Mouse (Mus musculus): Measurements from ENCODE around the gene Inka2. TPM values are rescaled to one million over a fixed set of nuclear protein-coding genes. Genes with fewer than 3 reads are reported as not detected.

Inka2 gene
- polyA plus RNA-seq, 1 experiment from 2014 or later, result 0.13 TPM

- 88% methylated on average over 4 of the region's 4 CpGs for WGBS (ENCODE audit: insufficient replicate concordance)
- Histone ChIP-seq H3K4me3 (ENCODE audit: low read depth, low read length) (no peak overlapping the region), H3K4me1 (ENCODE audit: insufficient read depth) (no peaks in the 10 kb centered on the region), H3K27ac (ENCODE audit: low read depth) (no peak overlapping the region), H3K36me3 (replicated peaks; ENCODE audit: insufficient read depth, low read length) (peaks cover 52% of the 10 kb centered on the region), H3K27me3 (ENCODE audit: insufficient read depth, low read length) (no peaks in the 10 kb centered on the region), H3K9ac (replicated peaks) (no peak overlapping the region), H3K9me3 (ENCODE audit: low read length) (no peaks in the 10 kb centered on the region), H3K4me2 (ENCODE audit: low read depth, low read length) (no peak overlapping the region)
- ATAC-seq (no peak), DNase-seq (no peak)
- TF ChIP-seq EP300 (IDR thresholded peaks at IDR 0.05; ENCODE audit: low read depth) (no peak), CTCF (IDR thresholded peaks at IDR 0.05; ENCODE audit: low read depth) (no peak)
Observed at GRCm38 (mm10) chr3:105732360-105732759, 28.0 kb downstream of the Inka2 start.

GRCm38 (mm10) chr3:105733538-105733937, 29.1 kb downstream of the Inka2 start:
- DNase-seq (no peak), ATAC-seq (no peak)
- Histone ChIP-seq H3K4me2 (ENCODE audit: low read depth, low read length) (no peak overlapping the region), H3K27me3 (ENCODE audit: insufficient read depth, low read length) (no peaks in the 10 kb centered on the region), H3K4me1 (ENCODE audit: insufficient read depth) (no peaks in the 10 kb centered on the region), H3K36me3 (replicated peaks; ENCODE audit: insufficient read depth, low read length) (peaks cover 55% of the 10 kb centered on the region), H3K9ac (replicated peaks) (no peak overlapping the region), H3K27ac (ENCODE audit: low read depth) (no peak overlapping the region), H3K4me3 (ENCODE audit: low read depth, low read length) (no peak overlapping the region), H3K9me3 (ENCODE audit: low read length) (no peaks in the 10 kb centered on the region)
- no peak for TF ChIP-seq EP300 (IDR thresholded peaks at IDR 0.05; ENCODE audit: low read depth)
- WGBS (ENCODE audit: insufficient replicate concordance), result 93% methylated on average over 4 of the region's 4 CpGs

GRCm38 (mm10) chr3:105735285-105735684, 30.9 kb downstream of the Inka2 start:
- H3K4me2 ChIP-seq (ENCODE audit: low read depth, low read length), result no peak overlapping the region
- no peak for TF ChIP-seq CTCF (IDR thresholded peaks at IDR 0.05; ENCODE audit: low read depth)
- no peak for TF ChIP-seq EP300 (IDR thresholded peaks at IDR 0.05; ENCODE audit: low read depth)
- no peak overlapping the region for H3K4me3 ChIP-seq (ENCODE audit: low read depth, low read length)
- DNase-seq, result no peak
- no peaks in the 10 kb centered on the region for H3K27me3 ChIP-seq (ENCODE audit: insufficient read depth, low read length)
- H3K36me3 ChIP-seq (replicated peaks; ENCODE audit: insufficient read depth, low read length), result peaks cover 52% of the 10 kb centered on the region
- no peak overlapping the region for H3K9ac ChIP-seq (replicated peaks)
- no peaks in the 10 kb centered on the region for H3K4me1 ChIP-seq (ENCODE audit: insufficient read depth)
- no peak overlapping the region for H3K27ac ChIP-seq (ENCODE audit: low read depth)
- ATAC-seq, result no peak
- no peaks in the 10 kb centered on the region for H3K9me3 ChIP-seq (ENCODE audit: low read length)

GRCm38 (mm10) chr3:105736148-105736547, 31.7 kb downstream of the Inka2 start:
- Histone ChIP-seq H3K27ac (ENCODE audit: low read depth) (no peak overlapping the region), H3K36me3 (replicated peaks; ENCODE audit: insufficient read depth, low read length) (peaks cover 48% of the 10 kb centered on the region), H3K27me3 (ENCODE audit: insufficient read depth, low read length) (no peaks in the 10 kb centered on the region), H3K4me3 (ENCODE audit: low read depth, low read length) (no peak overlapping the region), H3K4me1 (ENCODE audit: insufficient read depth) (no peaks in the 10 kb centered on the region), H3K9ac (replicated peaks) (no peak overlapping the region), H3K4me2 (ENCODE audit: low read depth, low read length) (no peak overlapping the region), H3K9me3 (ENCODE audit: low read length) (no peaks in the 10 kb centered on the region)
- 80% methylated on average over 1 of the region's 1 CpGs for WGBS (ENCODE audit: insufficient replicate concordance)
- ATAC-seq, result no peak
- no peak for DNase-seq
- TF ChIP-seq CTCF (IDR thresholded peaks at IDR 0.05; ENCODE audit: low read depth), result no peak
- no peak for TF ChIP-seq EP300 (IDR thresholded peaks at IDR 0.05; ENCODE audit: low read depth)

- H3K9me3 ChIP-seq (ENCODE audit: low read length), result no peaks in the 10 kb centered on the region
- ATAC-seq (no peak), DNase-seq (no peak)
- H3K27me3 ChIP-seq (ENCODE audit: insufficient read depth, low read length), result no peaks in the 10 kb centered on the region
- H3K27ac ChIP-seq (ENCODE audit: low read depth), result no peak overlapping the region
- TF ChIP-seq CTCF (IDR thresholded peaks at IDR 0.05; ENCODE audit: low read depth) (no peak), EP300 (IDR thresholded peaks at IDR 0.05; ENCODE audit: low read depth) (no peak)
- H3K9ac ChIP-seq (replicated peaks), result no peak overlapping the region
- WGBS (ENCODE audit: insufficient replicate concordance), result 90% methylated on average over 7 of the region's 7 CpGs
- H3K36me3 ChIP-seq (replicated peaks; ENCODE audit: insufficient read depth, low read length), result peaks cover 45% of the 10 kb centered on the region
- no peak overlapping the region for H3K4me3 ChIP-seq (ENCODE audit: low read depth, low read length)
- H3K4me1 ChIP-seq (ENCODE audit: insufficient read depth), result no peaks in the 10 kb centered on the region
- no peak overlapping the region for H3K4me2 ChIP-seq (ENCODE audit: low read depth, low read length)
Observed at GRCm38 (mm10) chr3:105737070-105737469, 32.7 kb downstream of the Inka2 start.

GRCm38 (mm10) chr3:105737666-105738065, 33.3 kb downstream of the Inka2 start:
- ATAC-seq, result no peak
- TF ChIP-seq CTCF (IDR thresholded peaks at IDR 0.05; ENCODE audit: low read depth) (no peak), EP300 (IDR thresholded peaks at IDR 0.05; ENCODE audit: low read depth) (no peak)
- no peak for DNase-seq
- no peak overlapping the region for H3K27ac ChIP-seq (ENCODE audit: low read depth)
- H3K4me1 ChIP-seq (ENCODE audit: insufficient read depth), result no peaks in the 10 kb centered on the region
- 71% methylated on average over 3 of the region's 3 CpGs for WGBS (ENCODE audit: insufficient replicate concordance)
- H3K4me3 ChIP-seq (ENCODE audit: low read depth, low read length), result no peak overlapping the region
- H3K27me3 ChIP-seq (ENCODE audit: insufficient read depth, low read length), result no peaks in the 10 kb centered on the region
- no peak overlapping the region for H3K9ac ChIP-seq (replicated peaks)
- H3K4me2 ChIP-seq (ENCODE audit: low read depth, low read length), result no peak overlapping the region
- peaks cover 41% of the 10 kb centered on the region for H3K36me3 ChIP-seq (replicated peaks; ENCODE audit: insufficient read depth, low read length)
- H3K9me3 ChIP-seq (ENCODE audit: low read length), result no peaks in the 10 kb centered on the region

GRCm38 (mm10) chr3:105746542-105746941, 42.1 kb downstream of the Inka2 start:
- ATAC-seq (no peak), DNase-seq (no peak)
- Histone ChIP-seq H3K27ac (ENCODE audit: low read depth) (no peak overlapping the region), H3K4me2 (ENCODE audit: low read depth, low read length) (no peak overlapping the region), H3K4me1 (ENCODE audit: insufficient read depth) (no peaks in the 10 kb centered on the region), H3K9me3 (ENCODE audit: low read length) (no peaks in the 10 kb centered on the region), H3K4me3 (ENCODE audit: low read depth, low read length) (no peak overlapping the region), H3K36me3 (replicated peaks; ENCODE audit: insufficient read depth, low read length) (peaks cover 18% of the 10 kb centered on the region), H3K27me3 (ENCODE audit: insufficient read depth, low read length) (no peaks in the 10 kb centered on the region), H3K9ac (replicated peaks) (no peak overlapping the region)
- TF ChIP-seq CTCF (IDR thresholded peaks at IDR 0.05; ENCODE audit: low read depth), result no peak
- TF ChIP-seq EP300 (IDR thresholded peaks at IDR 0.05; ENCODE audit: low read depth), result no peak
- whole genome bisulfite sequencing (ENCODE audit: insufficient replicate concordance), result 69% methylated on average over 2 of the region's 2 CpGs

Data from liver, postnatal 0 days (tissue).